Mouse (Mus musculus): ENCODE results near the gene Hspa14. TPM values are rescaled to one million over a fixed set of nuclear protein-coding genes. Genes with fewer than 3 reads are reported as not detected.

Hspa14 gene
- polyA plus RNA-seq, 2 experiments from 2014 or later: 86.6 to 90.1 TPM

Other genes starting within 250 kb of the Hspa14 start
- gene Nmt2, start 228.6 kb downstream of the Hspa14 start, polyA plus RNA-seq (2017; shearing (Covaris generic)): 10 to 100 TPM; 41.8 to 53.2 TPM
- 10 to 100 TPM; 19.0 to 21.7 TPM for gene Rpp38, start 180.2 kb downstream of the Hspa14 start, polyA plus RNA-seq (2017; shearing (Covaris generic))
- not detected for gene Acbd7, start 176.6 kb downstream of the Hspa14 start, polyA plus RNA-seq (2017; shearing (Covaris generic))
- gene Olah, start 115.6 kb downstream of the Hspa14 start, polyA plus RNA-seq (2017; shearing (Covaris generic)): not detected
- not detected for gene Meig1, start 90.2 kb downstream of the Hspa14 start, polyA plus RNA-seq (2017; shearing (Covaris generic))
- 10 to 100 TPM; 15.8 to 18.1 TPM for gene Dclre1c, start 88.7 kb downstream of the Hspa14 start, polyA plus RNA-seq (2017; shearing (Covaris generic))
- 1 to 10 TPM in 1 of 2 experiments, under 1 TPM in 1; 0.69 to 1.5 TPM for gene Suv39h2, start 37.8 kb downstream of the Hspa14 start, polyA plus RNA-seq (2017; shearing (Covaris generic))
- gene Gm45902, start within 50 bp of the Hspa14 start, polyA plus RNA-seq (2017; shearing (Covaris generic)): 1 to 10 TPM; 2.0 to 4.1 TPM
- under 1 TPM; 0.25 to 0.44 TPM for gene Cdnf, start 216 bp upstream of the Hspa14 start, polyA plus RNA-seq (2017; shearing (Covaris generic))
- 100 to 1,000 TPM; 231 to 265 TPM for gene Fam107b, start 57.7 kb upstream of the Hspa14 start, polyA plus RNA-seq (2017; shearing (Covaris generic))

Data from activated CD4-positive, CD25-positive, alpha-beta regulatory T cell, adult 4 months (primary cell).